In the genomic region with DNA sequence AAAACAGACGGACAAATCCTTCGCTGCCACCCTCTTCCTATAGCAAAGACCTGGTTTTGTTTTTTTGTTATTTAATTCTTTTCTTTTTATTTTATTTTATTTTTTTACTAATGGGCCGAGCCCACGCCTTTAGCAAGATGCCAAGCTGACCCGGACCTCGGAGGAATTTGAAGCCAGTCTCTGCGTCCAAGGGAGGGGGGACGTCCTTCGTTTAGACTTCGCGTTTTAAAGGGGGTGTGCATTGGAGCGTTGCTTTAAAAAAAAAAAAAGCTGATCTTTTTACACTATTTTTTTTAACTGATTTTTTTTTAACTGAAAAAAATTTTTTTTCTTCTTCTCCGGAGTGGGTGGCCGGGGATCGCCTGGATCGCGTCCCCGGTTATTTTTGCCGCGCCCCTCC, we compare ENCODE assay signal across 8 mouse cellular contexts. TPM values are rescaled to one million over a fixed set of nuclear protein-coding genes. Genes with fewer than 3 reads are reported as not detected.
DNase-seq lines count a peak whose midpoint lies in the region; ATAC-seq and TF ChIP-seq lines count a peak whose summit lies in the region.

No protein-coding gene starts in this region.

- no peak overlapping the region for H3K27ac ChIP-seq in heart, embryonic 13.5 days (replicated peaks)
- H3K27ac ChIP-seq in ES-E14 (ENCODE audit: insufficient read depth, low read depth, low read length, poor library complexity, severe bottlenecking), result no peak overlapping the region; the same call in 1 of the 2 replicates
- peak overlapping the region; percentile 81 for H3K27ac ChIP-seq in forebrain, postnatal 0 days (ENCODE audit: low read depth, low read length)
- H3K27ac ChIP-seq in liver, postnatal 0 days (ENCODE audit: low read depth), result no peak overlapping the region

- intact Hi-C loops in heart, postnatal 25 days (cut with DNase I), result no loop called here

- no peak for TF ChIP-seq EP300 in liver, postnatal 0 days (IDR thresholded peaks at IDR 0.05; ENCODE audit: low read depth)

- peaks cover 6% of the 10 kb centered on the region; the same call in 1 of the 2 replicates for H3K9me3 ChIP-seq in heart, embryonic 13.5 days
- no peaks in the 10 kb centered on the region for H3K9me3 ChIP-seq in ES-E14 (ENCODE audit: control insufficient read depth, insufficient read depth, low read depth, low read length)
- H3K9me3 ChIP-seq in forebrain, postnatal 0 days (ENCODE audit: low read length), result no peaks in the 10 kb centered on the region
- H3K9me3 ChIP-seq in liver, postnatal 0 days (ENCODE audit: low read length), result peaks cover 5% of the 10 kb centered on the region; the same call in 1 of the 2 replicates

- ATAC-seq in heart, embryonic 13.5 days (ENCODE audit: extremely low read depth, insufficient number of reproducible peaks, low FRiP score, low TSS enrichment), result no peak
- ATAC-seq in forebrain, postnatal 0 days, result no peak
- no peak for ATAC-seq in liver, postnatal 0 days
- no peak for ATAC-seq in CD4-positive, CD25-positive, alpha-beta regulatory T cell, adult 4 months

- no peak for TF ChIP-seq CTCF in forebrain, postnatal 0 days (IDR thresholded peaks at IDR 0.05; ENCODE audit: low read depth)
- no peak for TF ChIP-seq CTCF in liver, postnatal 0 days (IDR thresholded peaks at IDR 0.05; ENCODE audit: low read depth)

- in situ Hi-C loops in ES-E14 (cut with MboI; ENCODE audit: low sequenced_read_pairs in 2 of 2, unreplicated experiment in 2 of 2), result no loop called here

- 0% methylated on average over 20 of the region's 20 CpGs for WGBS in heart, embryonic 13.5 days
- WGBS in forebrain, postnatal 0 days, result 1% methylated on average over 20 of the region's 20 CpGs
- under 1% methylated on average over 20 of the region's 20 CpGs for WGBS in liver, postnatal 0 days (ENCODE audit: insufficient replicate concordance)

- no peaks in the 10 kb centered on the region for H3K36me3 ChIP-seq in heart, embryonic 13.5 days
- H3K36me3 ChIP-seq in ES-E14 (ENCODE audit: control insufficient read depth, insufficient read depth, low read length, poor library complexity, severe bottlenecking), result peaks cover 7% of the 10 kb centered on the region; the same call in 1 of the 2 replicates
- H3K36me3 ChIP-seq in forebrain, postnatal 0 days (ENCODE audit: insufficient read depth), result peaks cover 7% of the 10 kb centered on the region; the same call in 1 of the 2 replicates
- H3K36me3 ChIP-seq in liver, postnatal 0 days (replicated peaks; ENCODE audit: insufficient read depth, low read length), result no peaks in the 10 kb centered on the region

- peaks cover 5% of the 10 kb centered on the region; the same call in 1 of the 2 replicates for H3K4me1 ChIP-seq in heart, embryonic 13.5 days
- peaks cover 2 to 9% of the 10 kb centered on the region in 2 experiments; a peak in 2 of 4 replicates for H3K4me1 ChIP-seq in ES-E14 (ENCODE audit: control insufficient read depth in 2 of 2, insufficient read depth in 2 of 2, low read length in 2 of 2, poor library complexity in 1 of 2)
- peaks cover 11% of the 10 kb centered on the region; the same call in 1 of the 2 replicates for H3K4me1 ChIP-seq in forebrain, postnatal 0 days (ENCODE audit: insufficient read depth)
- peaks cover 2% of the 10 kb centered on the region; the same call in 1 of the 2 replicates for H3K4me1 ChIP-seq in liver, postnatal 0 days (ENCODE audit: insufficient read depth)

- H3K4me3 ChIP-seq in heart, embryonic 13.5 days, result peak overlapping the region; percentile 68
- peak overlapping the region; percentile 85 to 91 for H3K4me3 ChIP-seq in ES-E14 (ENCODE audit: insufficient read depth in 1 of 2, low read depth in 1 of 2, low read length in 2 of 2, poor library complexity in 1 of 2, severe bottlenecking in 1 of 2)
- H3K4me3 ChIP-seq in forebrain, postnatal 0 days (ENCODE audit: low read depth, low read length), result peak overlapping the region; percentile 76
- H3K4me3 ChIP-seq in liver, postnatal 0 days (ENCODE audit: low read depth, low read length), result peak overlapping the region; percentile 44

- H3K4me2 ChIP-seq in heart, embryonic 13.5 days, result peak overlapping the region; percentile 99
- H3K4me2 ChIP-seq in forebrain, postnatal 0 days (ENCODE audit: low read depth), result peak overlapping the region; percentile 84
- H3K4me2 ChIP-seq in liver, postnatal 0 days (ENCODE audit: low read depth, low read length), result peak overlapping the region; percentile 73

- H3K27me3 ChIP-seq in heart, embryonic 13.5 days (replicated peaks), result peaks cover 91% of the 10 kb centered on the region
- no peaks in the 10 kb centered on the region for H3K27me3 ChIP-seq in forebrain, postnatal 0 days (ENCODE audit: insufficient read depth, low read length)
- H3K27me3 ChIP-seq in liver, postnatal 0 days (ENCODE audit: insufficient read depth, low read length), result peaks cover 53% of the 10 kb centered on the region

- DNase-seq in heart, postnatal 25 days (ENCODE audit: low spot score), result no peak
- DNase-seq in ES-E14 (ENCODE audit: low read depth, low spot score), result no peak
- no peak for DNase-seq in forebrain, postnatal 0 days
- no peak for DNase-seq in liver, postnatal 0 days
- DNase-seq in adrenal gland, postnatal 36 days, result no peak
- no peak for DNase-seq in gastrocnemius, postnatal 25 days

- H3K9ac ChIP-seq in heart, embryonic 13.5 days, result peak overlapping the region; percentile 78
- 0 out of 2 replicates have a peak overlapping the region, but pooled peaks have one; percentile 83 for H3K9ac ChIP-seq in ES-E14 (ENCODE audit: insufficient read depth, low read depth, low read length, poor library complexity, severe bottlenecking)
- peak overlapping the region; percentile 79 for H3K9ac ChIP-seq in forebrain, postnatal 0 days
- no peak overlapping the region for H3K9ac ChIP-seq in liver, postnatal 0 days (replicated peaks)

TF ChIP-seq in ES-E14, 5 proteins besides CTCF, POLR2A, EP300 and RAD21:
- no peak for TF ChIP-seq CHD2 (IDR thresholded peaks at IDR 0.05; ENCODE audit: low read depth, low read length)
- no peak for TF ChIP-seq HCFC1 (IDR thresholded peaks at IDR 0.05; ENCODE audit: borderline replicate concordance, insufficient read depth, low read length)
- no peak for TF ChIP-seq MAFK (IDR thresholded peaks at IDR 0.05; ENCODE audit: insufficient read depth, low read depth, low read length)
- peak; percentile 65; the same call in 1 of the 2 replicates for TF ChIP-seq ZNF384 (IDR thresholded peaks at IDR 0.05; ENCODE audit: low read depth, low read length)
- TF ChIP-seq ZC3H11A (IDR thresholded peaks at IDR 0.05; ENCODE audit: borderline replicate concordance, low read depth, low read length), result no peak
TF ChIP-seq in ES-E14: peak in this region for 1.

RNA-seq across cellular contexts. Expression of a gene that starts 26.7 kb away (rescaled TPM):
- polyA plus RNA-seq in heart, embryonic 13.5 days (2015; fragmentation: Nextera tagmentation; extraction: Ambion mirVana), result 6.4 and 8.1 TPM in 2 replicates
- total RNA-seq in heart, postnatal 25 days (2021), result 1 to 10 TPM; 2.5 to 3.2 TPM
- total RNA-seq in ES-E14 (2012; rRNA removed), result 27.4 and 33.4 TPM in 2 replicates
- 29.2 and 31.1 TPM in 2 replicates for total RNA-seq in forebrain, postnatal 0 days (2014; rRNA removed)
- 5.3 and 8.6 TPM in 2 replicates for polyA plus RNA-seq in forebrain, postnatal 0 days (2015; fragmentation: Nextera tagmentation; extraction: Ambion mirVana)
- polyA plus RNA-seq in liver, postnatal 0 days (2015; fragmentation: Nextera tagmentation; extraction: Ambion mirVana), result 0.49 and 0.92 TPM in 2 replicates
- polyA plus RNA-seq in CD4-positive, CD25-positive, alpha-beta regulatory T cell, adult 4 months (2017; shearing (Covaris generic)), result 10 to 100 TPM in 1 of 2 experiments, 1 to 10 TPM in 1; 8.0 to 11.2 TPM
- 1 to 10 TPM; 4.3 to 7.3 TPM for total RNA-seq in adrenal gland, postnatal 36 days (2021)
- 1 to 10 TPM; 3.8 to 3.9 TPM for total RNA-seq in gastrocnemius, postnatal 25 days (2021)
